Mouse (Mus musculus): ENCODE results near the gene Atxn7l1. TPM values are rescaled to one million over a fixed set of nuclear protein-coding genes. Genes with fewer than 3 reads are reported as not detected.

Atxn7l1 gene
- total RNA-seq, 2 experiments from 2014 or later, result 13.9 to 15.4 TPM

GRCm38 (mm10) chr12:33175621-33176554 is 28.4 kb downstream of the Atxn7l1 start:
- DNase-seq, result peak; percentile 76
- intact Hi-C loops (cut with DNase I; ENCODE audit: low total_unique reads), result no loop called here

- DNase-seq, result no peak
- intact Hi-C loops (cut with DNase I; ENCODE audit: low total_unique reads), result no loop called here
These were observed 29.0 kb downstream of the Atxn7l1 start for GRCm38 (mm10) chr12:33176555-33176900.

- DNase-seq, result no peak
- intact Hi-C loops (cut with DNase I; ENCODE audit: low total_unique reads), result no loop called here
These were observed 32.9 kb downstream of the Atxn7l1 start for GRCm38 (mm10) chr12:33180421-33180820.

GRCm38 (mm10) chr12:33181875-33182274 is 34.4 kb downstream of the Atxn7l1 start:
- intact Hi-C loops (cut with DNase I; ENCODE audit: low total_unique reads), result no loop called here
- DNase-seq, result no peak

- DNase-seq, result no peak
- intact Hi-C loops (cut with DNase I; ENCODE audit: low total_unique reads), result no loop called here
These were observed 35.1 kb downstream of the Atxn7l1 start for GRCm38 (mm10) chr12:33182428-33183137.

- intact Hi-C loops (cut with DNase I; ENCODE audit: low total_unique reads), result no loop called here
- DNase-seq, result no peak
These were observed 35.7 kb downstream of the Atxn7l1 start for GRCm38 (mm10) chr12:33183138-33183627.

GRCm38 (mm10) chr12:33184137-33184536 is 36.6 kb downstream of the Atxn7l1 start:
- intact Hi-C loops (cut with DNase I; ENCODE audit: low total_unique reads), result no loop called here
- no peak for DNase-seq

- intact Hi-C loops (cut with DNase I; ENCODE audit: low total_unique reads), result no loop called here
- no peak for DNase-seq
These were observed 37.6 kb downstream of the Atxn7l1 start for GRCm38 (mm10) chr12:33185046-33185445.

- intact Hi-C loops (cut with DNase I; ENCODE audit: low total_unique reads), result no loop called here
- no peak for DNase-seq
These were observed 38.8 kb downstream of the Atxn7l1 start for GRCm38 (mm10) chr12:33186331-33186730.

- intact Hi-C loops (cut with DNase I; ENCODE audit: low total_unique reads), result no loop called here
- DNase-seq, result no peak
These were observed 42.6 kb downstream of the Atxn7l1 start for GRCm38 (mm10) chr12:33190133-33190532.

- DNase-seq, result no peak
- intact Hi-C loops (cut with DNase I; ENCODE audit: low total_unique reads), result no loop called here
These were observed 43.1 kb downstream of the Atxn7l1 start for GRCm38 (mm10) chr12:33190633-33191032.

GRCm38 (mm10) chr12:33193408-33193901 is 46.0 kb downstream of the Atxn7l1 start:
- intact Hi-C loops (cut with DNase I; ENCODE audit: low total_unique reads), result no loop called here
- no peak for DNase-seq

- intact Hi-C loops (cut with DNase I; ENCODE audit: low total_unique reads), result no loop called here
- DNase-seq, result no peak
These were observed 47.7 kb downstream of the Atxn7l1 start for GRCm38 (mm10) chr12:33195175-33195574.

GRCm38 (mm10) chr12:33197287-33197686 is 49.8 kb downstream of the Atxn7l1 start:
- no peak for DNase-seq
- intact Hi-C loops (cut with DNase I; ENCODE audit: low total_unique reads), result no loop called here

GRCm38 (mm10) chr12:33197746-33198145 is 50.3 kb downstream of the Atxn7l1 start:
- intact Hi-C loops (cut with DNase I; ENCODE audit: low total_unique reads), result no loop called here
- peak; percentile 42 for DNase-seq

GRCm38 (mm10) chr12:33201068-33201467 is 53.6 kb downstream of the Atxn7l1 start:
- no peak for DNase-seq
- intact Hi-C loops (cut with DNase I; ENCODE audit: low total_unique reads), result no loop called here

- DNase-seq, result no peak
- intact Hi-C loops (cut with DNase I; ENCODE audit: low total_unique reads), result no loop called here
These were observed 54.2 kb downstream of the Atxn7l1 start for GRCm38 (mm10) chr12:33201491-33202210.

GRCm38 (mm10) chr12:33205255-33205654 is 57.8 kb downstream of the Atxn7l1 start:
- DNase-seq, result no peak
- intact Hi-C loops (cut with DNase I; ENCODE audit: low total_unique reads), result no loop called here

GRCm38 (mm10) chr12:33206300-33206699 is 58.8 kb downstream of the Atxn7l1 start:
- intact Hi-C loops (cut with DNase I; ENCODE audit: low total_unique reads), result no loop called here
- DNase-seq, result no peak

GRCm38 (mm10) chr12:33210856-33211255 is 63.4 kb downstream of the Atxn7l1 start:
- intact Hi-C loops (cut with DNase I; ENCODE audit: low total_unique reads), result no loop called here
- no peak for DNase-seq

All from gastrocnemius, postnatal 14 days (tissue).